Mouse (Mus musculus) kidney, adult 2 months (tissue): Measurements from ENCODE around the gene Ttbk2.

ENCODE experiments used
- CTCF ChIP-seq: fragments of 200-500 bp; conservative IDR thresholded peaks from 2 replicates; pipeline ENCODE4 v1.5.1; 2011; ENCODE audit warnings: low read depth, mild to moderate bottlenecking, control low read depth, low read length, moderate library complexity, mixed read lengths; ENCODE audit not compliant: insufficient read depth, insufficient read length
- POLR2A ChIP-seq: fragments of 200-500 bp; IDR thresholded peaks from one replicate; pipeline ENCODE4 v1.6.1; 2011; ENCODE audit warnings: low read depth, low read length, control low read depth

DNA sequence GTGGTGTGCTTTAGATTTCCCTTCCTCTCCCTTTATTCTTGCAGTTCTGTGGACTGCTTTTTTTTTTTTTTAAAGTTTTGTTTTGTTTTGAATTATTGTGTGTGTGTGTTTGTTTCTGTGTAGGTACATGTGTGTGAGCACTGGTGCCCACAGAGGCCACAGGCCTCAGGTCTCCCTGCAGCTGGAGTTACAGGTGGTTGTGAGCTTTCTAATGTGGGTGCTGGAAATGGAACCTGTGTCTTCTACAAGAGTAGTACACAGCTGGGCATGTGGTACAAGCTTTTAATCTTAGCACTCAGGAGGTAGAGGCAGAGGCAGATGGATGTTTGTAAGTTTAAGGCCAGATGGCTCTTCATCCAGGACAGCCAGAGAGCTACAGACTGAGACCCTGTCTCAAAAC, 143.4 kb downstream of the Ttbk2 start:
- TF ChIP-seq CTCF (no peak), POLR2A (no peak)
